Mouse (Mus musculus) megakaryocyte, embryonic 14.5 days (primary cell): ENCODE measurements at regions not wholly inside any gene's neighbourhood (a gene's known extent, or its start where the extent isn't known, plus 50 kb on each side); places are given as distances from the start of the nearest gene placed in this dataset.
"Not testable (repeated sequence)": the region's sequence is repeated elsewhere in the genome, so short reads cannot be mapped to it uniquely, and the experiment has no call there.

ENCODE experiments used
- H3K27me3 ChIP-seq: replicated peaks from 2 replicates; pipeline ENCODE3; 2012; ENCODE audit warnings: inconsistent platforms
- H3K36me3 ChIP-seq: replicated peaks from 2 replicates; pipeline ENCODE3; 2012; ENCODE audit warnings: low read length, inconsistent platforms, mixed read lengths
- H3K4me1 ChIP-seq: 2 replicates; pipeline ENCODE4 v1.6.1; 2012; ENCODE audit warnings: inconsistent platforms
- H3K4me3 ChIP-seq: replicated peaks from 2 replicates; pipeline ENCODE3; 2012; ENCODE audit warnings: moderate library complexity, mild to moderate bottlenecking, inconsistent platforms
- H3K9me3 ChIP-seq: 2 replicates; pipeline ENCODE4 v1.6.1; 2012; ENCODE audit warnings: inconsistent platforms
- FLI1 ChIP-seq: IDR thresholded peaks from 2 replicates; pipeline ENCODE4 v1.6.1; 2012; ENCODE audit warnings: low read length, inconsistent platforms, mixed read lengths
- GATA1 ChIP-seq: IDR thresholded peaks from 3 replicates; pipeline ENCODE4 v1.6.1; 2012; ENCODE audit warnings: mixed read lengths, low read length, inconsistent platforms, borderline replicate concordance

DNA sequence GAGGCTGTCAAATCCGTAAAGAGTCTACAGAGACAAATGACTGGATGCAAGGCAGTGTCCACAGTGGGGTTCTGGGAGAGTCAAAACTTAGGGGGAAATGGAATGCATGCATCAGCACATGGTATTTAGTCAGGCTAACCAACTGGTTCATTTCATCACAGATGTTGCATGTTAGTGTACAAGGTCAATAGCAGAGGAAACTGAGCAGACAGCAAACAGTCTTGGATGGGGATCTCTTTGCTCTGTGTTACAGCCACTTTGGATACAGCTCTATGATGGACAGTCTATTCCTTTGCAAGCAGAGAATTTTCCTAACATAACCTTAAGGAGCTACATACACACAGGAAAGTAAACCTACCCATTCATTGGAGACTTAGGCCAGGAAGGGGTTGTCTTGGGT lies 151.9 kb upstream of the Tmc3 start:
- H3K9me3 ChIP-seq, result no peaks in the 10 kb centered on the region
- no peaks in the 10 kb centered on the region for H3K4me1 ChIP-seq
- no peak for TF ChIP-seq FLI1
- no peak for TF ChIP-seq GATA1
- no peaks in the 10 kb centered on the region for H3K36me3 ChIP-seq
- H3K27me3 ChIP-seq, result no peaks in the 10 kb centered on the region
- H3K4me3 ChIP-seq, result no peak overlapping the region

DNA sequence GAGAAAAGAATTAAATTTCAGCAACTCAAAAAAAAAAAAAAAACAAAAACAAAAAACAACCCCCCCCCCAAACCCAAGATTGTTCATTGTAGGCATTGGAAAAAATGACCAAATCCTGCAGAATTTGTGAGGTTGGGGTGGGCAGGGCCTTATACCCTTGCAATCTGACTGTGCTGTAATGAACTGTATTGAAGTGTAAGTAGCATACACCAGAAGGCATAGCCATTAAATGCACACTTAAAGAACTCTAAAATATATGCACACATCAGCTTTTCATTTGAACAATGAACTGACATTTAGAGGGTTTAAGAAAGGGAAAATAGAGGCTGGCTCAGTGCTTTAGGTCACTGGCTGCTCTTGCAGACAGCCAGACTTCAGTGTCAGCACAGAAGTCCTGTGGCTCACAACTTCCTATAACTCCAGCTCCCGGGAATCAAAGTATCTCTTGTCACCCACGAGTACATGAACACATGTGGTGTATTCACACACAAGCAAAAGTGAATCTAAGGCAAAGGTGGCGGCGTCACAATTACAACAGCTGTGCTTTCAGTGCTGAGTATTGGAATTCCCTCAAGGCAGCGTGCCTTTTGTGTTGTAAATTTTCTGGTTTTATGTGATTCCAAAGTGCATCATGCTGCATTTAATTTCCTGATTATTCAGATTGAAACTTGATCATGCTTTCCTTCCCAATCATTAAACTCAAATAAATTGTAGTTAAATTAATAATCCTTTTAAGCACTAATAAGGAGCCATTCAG lies 150.6 kb upstream of the Tmc3 start:
- H3K9me3 ChIP-seq, result no peaks in the 10 kb centered on the region
- H3K4me3 ChIP-seq, result no peak overlapping the region
- H3K36me3 ChIP-seq, result no peaks in the 10 kb centered on the region
- no peaks in the 10 kb centered on the region for H3K4me1 ChIP-seq
- TF ChIP-seq FLI1 (no peak), GATA1 (no peak)
- H3K27me3 ChIP-seq, result no peaks in the 10 kb centered on the region

DNA sequence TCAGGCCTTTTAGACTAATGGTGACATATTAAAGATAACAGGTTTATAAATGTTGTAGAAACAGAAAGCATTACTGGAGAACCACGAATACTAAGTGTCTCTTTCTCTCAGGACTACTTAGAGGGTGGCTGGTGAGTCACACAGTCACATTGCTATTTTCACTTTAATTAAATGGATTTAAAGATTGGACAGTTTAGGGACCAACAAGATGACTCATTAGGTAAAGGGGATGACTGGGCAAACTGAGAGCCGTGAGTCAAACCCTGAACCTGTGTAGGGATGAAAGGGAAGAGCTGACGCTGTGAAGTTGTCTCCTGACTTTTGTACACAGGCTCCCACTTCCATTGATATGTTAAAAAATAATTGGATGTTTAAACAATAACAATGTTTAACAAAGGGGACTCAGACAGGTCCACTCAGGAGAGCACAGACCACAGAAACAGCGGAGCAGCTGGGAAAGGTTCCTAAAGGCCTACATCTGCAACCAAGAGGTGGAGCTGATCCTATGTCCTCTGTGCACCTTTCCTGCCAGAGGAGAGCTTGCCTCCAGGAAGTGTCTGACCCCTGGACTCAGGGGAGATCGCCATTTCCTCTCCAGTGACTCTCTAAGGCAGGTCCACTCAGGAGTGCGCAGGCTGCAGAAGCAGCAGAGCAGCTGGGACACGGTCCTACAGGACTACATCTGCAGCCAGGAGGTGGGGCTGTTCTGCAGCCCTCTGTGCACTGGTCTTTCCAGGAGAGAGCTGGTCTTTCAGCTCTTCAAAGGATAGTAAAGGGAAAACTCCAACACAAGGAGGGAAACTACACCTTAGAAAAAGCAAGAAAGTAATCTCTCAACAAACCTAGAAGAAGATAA lies 146.0 kb upstream of the Tmc3 start:
- TF ChIP-seq FLI1, result no peak
- TF ChIP-seq GATA1, result no peak
- Histone ChIP-seq H3K4me3 (no peak overlapping the region), H3K4me1 (no peaks in the 10 kb centered on the region), H3K9me3 (no peaks in the 10 kb centered on the region), H3K36me3 (no peaks in the 10 kb centered on the region), H3K27me3 (no peaks in the 10 kb centered on the region)

DNA sequence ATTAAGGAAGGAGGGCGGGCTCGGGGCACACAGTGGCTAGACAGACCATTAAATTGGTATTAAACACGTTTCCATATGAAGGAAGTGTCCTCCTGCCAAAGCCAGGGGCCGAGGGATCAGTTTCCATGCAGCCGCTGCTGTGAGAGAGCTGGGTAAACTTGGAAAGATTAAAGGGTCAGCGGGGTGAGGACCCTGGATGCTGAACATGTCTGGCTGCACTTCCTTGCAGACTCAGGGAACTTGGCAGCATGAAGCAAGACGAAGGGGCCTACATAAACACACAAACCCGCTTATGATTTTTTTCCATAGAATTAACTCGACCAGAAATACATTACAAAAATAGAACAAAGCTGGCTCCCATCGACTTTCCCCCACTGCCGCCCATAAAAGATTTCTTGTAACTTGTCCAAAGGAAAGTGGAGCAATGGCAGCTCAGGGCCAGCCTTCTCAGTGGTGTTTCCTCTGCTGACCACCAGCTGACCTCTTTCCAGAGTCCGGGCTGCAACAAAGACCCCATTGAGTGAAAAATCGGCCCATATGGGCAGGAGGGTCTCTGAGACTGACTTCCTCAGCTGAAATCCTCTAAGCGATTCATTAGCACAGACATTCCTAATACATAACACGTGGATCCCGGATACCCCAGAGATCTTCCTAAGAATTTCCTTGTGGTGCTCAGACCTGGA lies 141.0 kb upstream of the Tmc3 start:
- no peak overlapping the region for H3K4me3 ChIP-seq
- no peaks in the 10 kb centered on the region for H3K4me1 ChIP-seq
- no peaks in the 10 kb centered on the region for H3K36me3 ChIP-seq
- TF ChIP-seq FLI1 (no peak), GATA1 (no peak)
- H3K9me3 ChIP-seq, result no peaks in the 10 kb centered on the region
- H3K27me3 ChIP-seq, result no peaks in the 10 kb centered on the region

DNA sequence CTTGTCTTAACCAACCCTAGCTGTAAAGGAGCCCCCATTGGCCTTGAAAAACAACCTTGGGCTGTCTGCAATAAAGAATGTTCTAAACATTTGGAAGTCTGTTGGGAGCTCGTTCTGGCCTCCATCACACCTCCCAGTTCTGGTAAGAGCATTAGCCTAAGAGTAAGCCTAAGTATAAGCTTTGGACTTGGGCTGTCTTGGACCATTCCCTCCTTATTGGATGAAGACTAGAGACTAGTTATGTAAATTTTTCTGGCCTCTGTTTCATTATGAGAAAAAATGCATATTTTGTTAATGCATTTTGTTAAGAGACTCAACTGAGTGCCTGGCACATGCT lies 140.5 kb upstream of the Tmc3 start:
- Histone ChIP-seq H3K27me3 (no peaks in the 10 kb centered on the region), H3K4me1 (no peaks in the 10 kb centered on the region), H3K4me3 (no peak overlapping the region), H3K9me3 (no peaks in the 10 kb centered on the region), H3K36me3 (no peaks in the 10 kb centered on the region)
- no peak for TF ChIP-seq GATA1
- no peak for TF ChIP-seq FLI1

GRCm38 (mm10) chr7:83445181-83445926 lies 139.4 kb upstream of the Tmc3 start:
- no peaks in the 10 kb centered on the region for H3K4me1 ChIP-seq
- H3K27me3 ChIP-seq, result no peaks in the 10 kb centered on the region
- no peaks in the 10 kb centered on the region for H3K9me3 ChIP-seq
- H3K4me3 ChIP-seq, result no peak overlapping the region
- TF ChIP-seq GATA1 (no peak), FLI1 (no peak)
- no peaks in the 10 kb centered on the region for H3K36me3 ChIP-seq

GRCm38 (mm10) chr7:83450346-83450745 lies 134.4 kb upstream of the Tmc3 start:
- no peaks in the 10 kb centered on the region for H3K9me3 ChIP-seq

GRCm38 (mm10) chr7:83452309-83452708 lies 132.4 kb upstream of the Tmc3 start:
- no peak for TF ChIP-seq GATA1
- TF ChIP-seq FLI1, result no peak
- Histone ChIP-seq H3K9me3 (no peaks in the 10 kb centered on the region), H3K4me1 (no peaks in the 10 kb centered on the region), H3K36me3 (no peaks in the 10 kb centered on the region), H3K4me3 (no peak overlapping the region), H3K27me3 (no peaks in the 10 kb centered on the region)

More at GRCm38 (mm10) chr7:83450346-83450745, 134.4 kb upstream of the Tmc3 start:
- TF ChIP-seq FLI1, result no peak
- no peak for TF ChIP-seq GATA1
- Histone ChIP-seq H3K4me1 (no peaks in the 10 kb centered on the region), H3K27me3 (no peaks in the 10 kb centered on the region), H3K4me3 (no peak overlapping the region), H3K36me3 (no peaks in the 10 kb centered on the region)

GRCm38 (mm10) chr7:83459520-83459919 lies 125.2 kb upstream of the Tmc3 start:
- H3K4me1 ChIP-seq, result no peaks in the 10 kb centered on the region
- H3K36me3 ChIP-seq, result no peaks in the 10 kb centered on the region
- H3K4me3 ChIP-seq, result no peak overlapping the region
- H3K9me3 ChIP-seq, result no peaks in the 10 kb centered on the region
- no peaks in the 10 kb centered on the region for H3K27me3 ChIP-seq
- TF ChIP-seq GATA1, result no peak
- no peak for TF ChIP-seq FLI1

- H3K27me3 ChIP-seq, result no peaks in the 10 kb centered on the region
- H3K36me3 ChIP-seq, result no peaks in the 10 kb centered on the region
- H3K9me3 ChIP-seq, result no peaks in the 10 kb centered on the region
- H3K4me1 ChIP-seq, result no peaks in the 10 kb centered on the region
- TF ChIP-seq FLI1 (no peak), GATA1 (no peak)
- no peak overlapping the region for H3K4me3 ChIP-seq
These were observed 117.7 kb upstream of the Tmc3 start for GRCm38 (mm10) chr7:83467006-83467405.

GRCm38 (mm10) chr7:83469856-83470255 lies 114.9 kb upstream of the Tmc3 start:
- not testable (repeated sequence) for H3K36me3 ChIP-seq, H3K9me3 ChIP-seq, H3K4me3 ChIP-seq, H3K27me3 ChIP-seq, H3K4me1 ChIP-seq
